Mouse (Mus musculus) stomach, adult 2 months (tissue): ENCODE data around the gene 6430571L13Rik. TPM values are rescaled to one million over a fixed set of nuclear protein-coding genes. Genes with fewer than 3 reads are reported as not detected.

Source experiments
- polyA plus RNA-seq: library from polyadenylated mRNA; depleted of rRNA; stranded (reverse); fragments of >200 nt; gene quantifications from 2 replicates; pipeline ENCODE4 v1.2.3, GENCODE M21; 2012; rRNA removed

Gene 6430571L13Rik
- polyA plus RNA-seq, result 0.38 and 0.41 TPM in 2 replicates

DNA sequence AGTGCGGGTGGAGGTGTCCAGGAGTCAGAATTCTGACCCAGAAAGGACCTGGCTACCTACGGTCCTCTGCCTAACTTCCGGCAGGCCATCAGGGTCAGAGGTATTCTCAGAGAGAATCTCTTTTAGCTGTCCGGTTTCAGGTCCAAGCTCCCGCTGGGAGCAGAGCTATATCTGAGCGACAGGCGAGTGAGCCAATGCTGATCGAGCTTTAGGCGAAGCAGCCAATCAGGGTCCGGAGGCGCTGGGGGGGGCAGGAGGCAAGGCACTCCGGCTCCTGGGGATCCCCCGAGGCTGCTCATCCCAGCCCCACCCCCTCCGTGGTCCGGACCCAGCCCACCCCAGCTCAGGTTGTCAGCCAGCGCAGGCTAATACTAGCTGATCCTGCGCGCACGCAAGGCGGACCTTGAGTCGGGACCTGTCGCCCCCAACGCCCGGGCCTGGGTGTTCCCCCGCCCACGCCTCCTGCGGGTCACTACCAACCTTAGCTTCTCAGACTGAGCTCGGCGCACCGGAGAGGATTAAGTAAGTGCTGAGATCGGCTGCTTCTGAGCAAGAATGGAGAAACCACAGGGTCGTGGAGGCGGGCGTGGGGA lies at the start of gene 6430571L13Rik:
Gene 6430571L13Rik (plus strand): TSS at position 336 of the 593 bp plus-strand sequence.

DNA sequence AAGGTAGTCTGAATTCAATTTTAAA lies 44.6 kb upstream of the 6430571L13Rik start, which contains the start of gene Cish:
Gene Cish (plus strand): TSS at position 11 of the 25 bp plus-strand sequence.

DNA sequence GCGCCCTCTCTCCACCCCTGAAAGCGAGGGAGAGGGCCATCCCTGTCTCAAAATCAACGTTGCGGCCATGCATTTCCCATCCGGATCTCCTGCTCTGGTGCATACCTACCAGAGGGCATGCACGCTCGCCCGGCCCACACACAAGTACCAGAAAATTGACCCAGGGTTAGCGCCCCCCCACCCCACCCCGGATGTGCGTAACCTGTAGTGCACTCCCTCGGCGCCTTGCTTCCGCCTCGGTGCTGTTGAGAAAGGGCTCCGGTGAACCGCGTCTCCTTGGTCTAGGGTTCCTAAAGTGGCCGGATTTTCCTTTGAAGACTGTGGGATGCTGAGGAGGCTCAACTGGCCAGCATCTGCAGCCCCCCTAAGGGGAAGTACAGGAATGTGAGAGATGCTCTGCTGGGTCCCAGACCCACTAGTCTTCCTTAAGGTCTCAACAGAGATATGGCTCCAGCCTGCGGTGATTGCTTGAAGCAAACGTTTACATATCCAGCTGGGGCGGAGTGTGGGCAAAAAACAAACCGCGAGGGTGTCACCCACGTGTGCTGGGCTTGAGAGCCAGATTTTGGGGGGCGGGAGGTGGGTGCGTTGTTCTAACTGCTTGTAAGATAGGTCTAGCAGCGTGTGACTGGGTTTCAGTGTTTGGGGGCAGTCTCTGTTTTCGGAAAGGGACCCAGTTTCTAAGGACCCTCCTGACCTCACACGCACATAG lies 2.1 kb upstream of the 6430571L13Rik start, which contains the start of gene Hemk1:
Gene Hemk1 (minus strand): TSS at position 179 of the 712 bp plus-strand sequence.

DNA sequence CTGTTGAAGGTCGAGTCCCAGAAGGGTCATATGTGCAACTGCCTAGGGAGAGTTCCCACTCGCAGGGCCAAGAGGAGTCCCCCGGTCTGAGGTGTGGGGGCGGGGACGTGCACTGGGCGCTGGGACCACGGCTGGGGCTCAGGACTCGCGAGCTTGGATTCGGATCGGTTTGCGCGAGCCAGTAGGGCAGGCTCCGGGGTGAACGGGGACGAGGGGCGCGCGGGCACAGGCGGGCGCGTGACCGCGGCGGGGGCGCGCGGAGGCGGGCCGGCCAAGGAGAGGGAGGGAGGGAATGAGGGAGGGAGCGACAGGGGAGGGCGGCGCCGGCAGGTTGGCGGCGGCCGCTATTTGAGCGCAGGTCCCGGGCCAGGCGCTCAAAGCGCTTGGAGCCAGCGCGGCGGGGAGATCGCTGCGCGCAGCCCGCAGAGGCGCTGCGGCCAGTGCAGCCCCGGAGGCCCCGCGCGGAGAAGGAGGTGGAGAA lies 59.1 kb downstream of the 6430571L13Rik start, which contains the start of gene Cacna2d2:
Gene Cacna2d2 (plus strand): TSS at position 122 of the 481 bp plus-strand sequence.

Other genes starting within 250 kb of the 6430571L13Rik start
- 0.76 and 2.4 TPM in 2 replicates for gene Dock3, start 108.7 kb upstream of the 6430571L13Rik start, polyA plus RNA-seq
- gene Mapkapk3, start 50.7 kb upstream of the 6430571L13Rik start, polyA plus RNA-seq, result 15.3 and 19.0 TPM in 2 replicates
- 34.6 and 41.0 TPM in 2 replicates for gene Cish, start 44.6 kb upstream of the 6430571L13Rik start, polyA plus RNA-seq
- gene Hemk1, start 2.3 kb upstream of the 6430571L13Rik start, polyA plus RNA-seq, result 12.3 and 12.5 TPM in 2 replicates
- 3.3 and 4.3 TPM in 2 replicates for gene Cacna2d2, start 59.0 kb downstream of the 6430571L13Rik start, polyA plus RNA-seq
- 32.7 and 37.1 TPM in 2 replicates for gene Tmem115, start 193.3 kb downstream of the 6430571L13Rik start, polyA plus RNA-seq
- gene Cyb561d2, start 201.6 kb downstream of the 6430571L13Rik start, polyA plus RNA-seq, result 25.6 and 37.6 TPM in 2 replicates
- 14.9 and 16.0 TPM in 2 replicates for gene Nprl2, start 201.6 kb downstream of the 6430571L13Rik start, polyA plus RNA-seq
- gene Zmynd10, start 206.7 kb downstream of the 6430571L13Rik start, polyA plus RNA-seq, result 1.4 and 1.6 TPM in 2 replicates
- gene Rassf1, start 211.0 kb downstream of the 6430571L13Rik start, polyA plus RNA-seq, result 6.2 and 7.0 TPM in 2 replicates
- 33.1 and 49.5 TPM in 2 replicates for gene Tusc2, start 222.7 kb downstream of the 6430571L13Rik start, polyA plus RNA-seq
- 32.6 and 36.0 TPM in 2 replicates for gene Hyal2, start 227.3 kb downstream of the 6430571L13Rik start, polyA plus RNA-seq
- 3.7 and 3.8 TPM in 2 replicates for gene Hyal1, start 236.3 kb downstream of the 6430571L13Rik start, polyA plus RNA-seq
- 47.1 and 49.7 TPM in 2 replicates for gene Naa80, start 238.3 kb downstream of the 6430571L13Rik start, polyA plus RNA-seq
- 0.41 and 0.94 TPM in 2 replicates for gene Hyal3, start 240.2 kb downstream of the 6430571L13Rik start, polyA plus RNA-seq
- gene Ifrd2, start 247.0 kb downstream of the 6430571L13Rik start, polyA plus RNA-seq, result 36.5 and 38.2 TPM in 2 replicates